Mouse (Mus musculus) intestine, postnatal 0 days (tissue): ENCODE data around the gene Nhsl1. TPM values are rescaled to one million over a fixed set of nuclear protein-coding genes. Genes with fewer than 3 reads are reported as not detected.

Source experiments
- ATAC-seq: fragments of 200-750 bp; cut with Nextera tagmentation; 2 replicates; pipeline ENCODE4 v1.8.0; 2017; ENCODE audit warnings: mild to moderate bottlenecking, moderate TSS enrichment, moderate library complexity
- H3K27ac ChIP-seq: fragments of 300-500 bp; sonication (generic); 2 replicates; pipeline ENCODE4 v1.5.1; 2014; ENCODE audit warnings: mild to moderate bottlenecking, low read depth, low read length, moderate library complexity
- H3K27me3 ChIP-seq: fragments of 300-500 bp; sonication (generic); replicated peaks from 2 replicates; pipeline ENCODE4 v1.6.1; 2014; ENCODE audit warnings: low read length, mixed read lengths; ENCODE audit not compliant: control insufficient read depth, insufficient read depth
- H3K36me3 ChIP-seq: fragments of 300-500 bp; sonication (generic); 2 replicates; pipeline ENCODE4 v1.6.1; 2014; ENCODE audit warnings: mild to moderate bottlenecking, moderate library complexity; ENCODE audit not compliant: control insufficient read depth, insufficient read depth
- H3K4me1 ChIP-seq: fragments of 300-500 bp; sonication (generic); replicated peaks from 2 replicates; pipeline ENCODE4 v1.6.1; 2014; ENCODE audit warnings: antibody characterized with exemption, low read length, mixed read lengths; ENCODE audit not compliant: control insufficient read depth, insufficient read depth
- H3K4me2 ChIP-seq: fragments of 300-500 bp; sonication (generic); replicated peaks from 2 replicates; pipeline ENCODE4 v1.6.1; 2014; ENCODE audit warnings: low read depth, mild to moderate bottlenecking, moderate library complexity
- H3K4me3 ChIP-seq: fragments of 300-500 bp; sonication (generic); 2 replicates; pipeline ENCODE4 v1.5.1; 2014; ENCODE audit warnings: low read depth, low read length
- H3K9ac ChIP-seq: fragments of 300-500 bp; sonication (generic); 2 replicates; pipeline ENCODE4 v1.6.1; 2014; ENCODE audit warnings: mild to moderate bottlenecking, low read depth, low read length
- H3K9me3 ChIP-seq: fragments of 300-500 bp; sonication (generic); 2 replicates; pipeline ENCODE4 v1.6.1; 2016; ENCODE audit warnings: mixed run types; ENCODE audit not compliant: control insufficient read depth
- CTCF ChIP-seq: sonication (generic); IDR thresholded peaks from 2 replicates; pipeline ENCODE4 v1.5.1; 2016; ENCODE audit warnings: low read depth, mild to moderate bottlenecking, control low read depth, antibody characterized with exemption, moderate library complexity
- WGBS: fragments of 180-500 bp; shearing (Covaris S2); extraction: QIAGEN DNeasy Blood & Tissue Kit; methylation state at CpG from one replicate; pipeline ENCODE4 v1.1.7; 2014; 5-methylcytosine and 5-hydroxymethylcytosine counted together
- polyA plus RNA-seq: library from polyadenylated mRNA; unstranded; fragments of >200 nt; fragmentation: Nextera tagmentation; extraction: Ambion mirVana; gene quantifications from 2 replicates; pipeline ENCODE4 v1.2.1, GENCODE M21; 2015

Gene Nhsl1
- polyA plus RNA-seq, 1 experiment from 2014 or later, result 12.5 TPM

DNA sequence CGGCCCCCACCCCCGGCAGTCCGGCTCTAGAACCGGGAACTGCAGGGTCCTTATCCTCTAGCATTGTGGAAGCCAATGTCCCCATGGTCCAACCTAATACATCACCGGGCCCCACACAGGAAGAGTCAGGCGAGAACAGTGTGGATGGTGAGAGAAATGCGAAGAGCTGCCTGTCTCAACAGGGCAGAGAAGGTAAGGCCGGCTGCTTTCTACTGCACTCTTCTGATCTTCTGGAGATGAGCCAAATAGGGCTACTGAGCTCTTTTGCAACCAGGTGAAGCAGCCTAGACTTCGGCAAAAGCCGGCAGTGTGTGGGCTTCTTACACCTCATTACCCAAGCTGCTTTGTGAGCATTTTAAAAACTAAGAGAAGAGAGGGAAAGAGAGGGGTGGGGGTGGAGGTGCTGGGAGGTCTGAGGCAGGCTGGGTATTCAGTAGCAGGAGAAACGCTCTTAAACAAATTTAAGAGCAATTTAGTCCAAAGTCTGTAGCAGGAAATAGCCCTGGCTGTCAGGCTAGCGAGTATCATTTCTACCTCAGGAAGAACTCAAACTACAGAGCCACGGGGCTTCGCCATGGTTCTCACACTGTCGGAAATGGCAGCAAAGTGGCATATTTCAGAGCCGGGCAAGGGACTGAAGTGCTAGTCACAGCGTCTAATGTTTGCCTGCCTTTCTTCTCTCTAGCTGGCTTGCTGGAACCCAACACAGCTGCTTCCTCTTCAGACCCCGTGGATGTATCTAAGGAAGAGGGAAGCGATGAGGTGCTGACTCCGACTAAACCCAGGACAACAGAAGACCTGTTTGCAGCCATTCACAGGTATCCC is 208.3 kb downstream of the Nhsl1 start:
- Histone ChIP-seq H3K27ac (no peak overlapping the region), H3K4me2 (no peak overlapping the region), H3K9me3 (no peaks in the 10 kb centered on the region), H3K27me3 (no peaks in the 10 kb centered on the region), H3K9ac (no peak overlapping the region), H3K4me1 (no peaks in the 10 kb centered on the region), H3K4me3 (no peak overlapping the region), H3K36me3 (peaks cover 49% of the 10 kb centered on the region)
- WGBS, result 69% methylated on average over 20 of the region's 20 CpGs
- no peak for TF ChIP-seq CTCF
- no peak for ATAC-seq

- Histone ChIP-seq H3K27me3 (no peaks in the 10 kb centered on the region), H3K4me3 (no peak overlapping the region), H3K4me2 (no peak overlapping the region), H3K36me3 (peaks cover 53% of the 10 kb centered on the region), H3K27ac (no peak overlapping the region), H3K9ac (no peak overlapping the region), H3K4me1 (no peaks in the 10 kb centered on the region), H3K9me3 (no peaks in the 10 kb centered on the region)
- whole genome bisulfite sequencing, result 61% methylated on average over 7 of the region's 7 CpGs
- no peak for TF ChIP-seq CTCF
- ATAC-seq, result no peak
These were observed 209.0 kb downstream of the Nhsl1 start for GRCm38 (mm10) chr10:18527766-18528165.

DNA sequence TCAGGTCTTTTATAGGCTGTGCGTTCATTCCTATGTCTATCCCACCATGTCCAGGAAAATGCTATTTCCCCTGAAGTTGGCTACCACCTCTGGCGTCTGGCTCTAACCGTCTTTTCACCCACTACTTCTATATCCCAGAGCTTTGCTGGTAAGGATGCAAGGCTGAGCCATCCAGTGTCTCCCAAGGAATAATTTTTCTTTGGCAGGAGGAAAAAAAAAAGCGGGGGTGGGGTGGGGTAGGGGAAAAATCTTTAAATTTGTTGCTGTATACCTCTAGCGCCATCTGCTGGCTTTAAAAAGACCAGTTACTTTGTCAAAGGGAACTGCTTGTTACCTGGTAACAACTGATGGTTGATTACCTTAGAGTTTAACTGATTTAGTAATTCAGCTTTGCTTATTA is 209.7 kb downstream of the Nhsl1 start:
- H3K9ac ChIP-seq, result no peak overlapping the region
- H3K9me3 ChIP-seq, result no peaks in the 10 kb centered on the region
- no peaks in the 10 kb centered on the region for H3K27me3 ChIP-seq
- H3K4me3 ChIP-seq, result no peak overlapping the region
- no peak overlapping the region for H3K27ac ChIP-seq
- peaks cover 57% of the 10 kb centered on the region for H3K36me3 ChIP-seq
- peak; percentile 84 for TF ChIP-seq CTCF
- no peak overlapping the region for H3K4me2 ChIP-seq
- 53% methylated on average over 5 of the region's 5 CpGs for WGBS
- no peaks in the 10 kb centered on the region for H3K4me1 ChIP-seq
- no peak for ATAC-seq

- Histone ChIP-seq H3K4me2 (no peak overlapping the region), H3K4me1 (no peaks in the 10 kb centered on the region), H3K36me3 (peaks cover 51% of the 10 kb centered on the region), H3K9me3 (no peaks in the 10 kb centered on the region), H3K9ac (no peak overlapping the region), H3K4me3 (no peak overlapping the region), H3K27me3 (no peaks in the 10 kb centered on the region), H3K27ac (no peak overlapping the region)
- no peak for ATAC-seq
- 80% methylated on average over 4 of the region's 4 CpGs for WGBS
- peak; percentile 11; the same call in 1 of the 2 replicates for TF ChIP-seq CTCF
These were observed 210.4 kb downstream of the Nhsl1 start for GRCm38 (mm10) chr10:18529177-18529576.

GRCm38 (mm10) chr10:18530161-18530560 is 211.4 kb downstream of the Nhsl1 start:
- Histone ChIP-seq H3K27ac (no peak overlapping the region), H3K4me2 (no peak overlapping the region), H3K36me3 (peaks cover 41% of the 10 kb centered on the region), H3K9me3 (no peaks in the 10 kb centered on the region), H3K4me3 (no peak overlapping the region), H3K27me3 (no peaks in the 10 kb centered on the region), H3K4me1 (no peaks in the 10 kb centered on the region), H3K9ac (no peak overlapping the region)
- TF ChIP-seq CTCF, result no peak
- no peak for ATAC-seq
- WGBS, result 94% methylated on average over 4 of the region's 4 CpGs

GRCm38 (mm10) chr10:18532293-18532692 is 213.5 kb downstream of the Nhsl1 start:
- 60% methylated on average over 8 of the region's 8 CpGs for WGBS
- ATAC-seq, result no peak
- H3K36me3 ChIP-seq, result peaks cover 27% of the 10 kb centered on the region

More at GRCm38 (mm10) chr10:18532293-18532692, 213.5 kb downstream of the Nhsl1 start:
- Histone ChIP-seq H3K9ac (no peak overlapping the region), H3K4me3 (no peak overlapping the region), H3K9me3 (no peaks in the 10 kb centered on the region), H3K27ac (no peak overlapping the region), H3K27me3 (no peaks in the 10 kb centered on the region), H3K4me2 (no peak overlapping the region), H3K4me1 (no peaks in the 10 kb centered on the region)
- TF ChIP-seq CTCF, result no peak
